Mouse (Mus musculus) kidney, adult 2 months (tissue): ENCODE results near the gene Mlh3.

ENCODE experiments used
- CTCF ChIP-seq: fragments of 200-500 bp; conservative IDR thresholded peaks from 2 replicates; pipeline ENCODE4 v1.5.1; 2011; ENCODE audit warnings: low read depth, mild to moderate bottlenecking, control low read depth, low read length, moderate library complexity, mixed read lengths; ENCODE audit not compliant: insufficient read depth, insufficient read length
- POLR2A ChIP-seq: fragments of 200-500 bp; IDR thresholded peaks from one replicate; pipeline ENCODE4 v1.6.1; 2011; ENCODE audit warnings: low read depth, low read length, control low read depth

- TF ChIP-seq POLR2A (no peak), CTCF (peak; percentile 100)
Measured at GRCm38 (mm10) chr12:85305247-85305892, 35.0 kb upstream of the Mlh3 start.
